Comparison of ENCODE assay signal across 7 mouse cellular contexts in the genomic region with DNA sequence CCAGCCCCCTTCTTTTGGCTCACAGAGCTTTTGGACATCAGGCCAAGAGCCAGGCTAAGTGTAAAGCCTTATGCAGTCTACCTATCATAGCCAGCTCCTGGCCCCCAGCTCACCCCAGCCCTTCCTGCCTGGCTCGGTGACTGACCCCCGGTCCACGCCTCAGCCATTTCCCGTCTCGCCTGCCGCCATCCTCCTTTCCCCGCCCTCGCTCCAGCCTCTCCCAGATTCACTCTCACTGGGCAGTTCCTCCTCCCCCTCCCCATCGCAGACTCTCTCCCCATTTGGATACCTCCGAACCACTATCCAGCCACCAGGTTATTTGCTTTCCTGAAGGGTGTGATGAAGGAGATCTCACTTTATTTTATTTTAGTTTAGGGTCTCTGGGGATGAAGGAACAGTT. TPM values are rescaled to one million over a fixed set of nuclear protein-coding genes. Genes with fewer than 3 reads are reported as not detected.
DNase-seq lines count a peak whose midpoint lies in the region; ATAC-seq lines count a peak whose summit lies in the region.

No protein-coding gene starts in this region.

- peak; percentile 44 for DNase-seq in R1 (ENCODE audit: low read depth, low spot score)
- DNase-seq in hindbrain, embryonic 14.5 days (ENCODE audit: low spot score), result no peak
- DNase-seq in layer of hippocampus, adult 9-10 months (ENCODE audit: low spot score), result no peak
- DNase-seq in right cerebral cortex, postnatal 10 days (ENCODE audit: low spot score in 2 of 2), result no peak
- DNase-seq in spleen, postnatal 4 days (ENCODE audit: low spot score in 2 of 2), result no peak

- no peaks in the 10 kb centered on the region for H3K9me3 ChIP-seq in embryonic facial prominence, embryonic 12.5 days
- no peaks in the 10 kb centered on the region for H3K9me3 ChIP-seq in hindbrain, embryonic 14.5 days (ENCODE audit: control insufficient read depth, low read length)
- H3K9me3 ChIP-seq in lung, embryonic 15.5 days, result no peaks in the 10 kb centered on the region

- ATAC-seq in embryonic facial prominence, embryonic 12.5 days (ENCODE audit: insufficient number of reproducible peaks, insufficient read depth, low FRiP score, low TSS enrichment), result no peak
- ATAC-seq in hindbrain, embryonic 14.5 days (ENCODE audit: low FRiP score), result no peak
- no peak for ATAC-seq in lung, embryonic 15.5 days (ENCODE audit: borderline replicate concordance, extremely low read depth, low FRiP score, low TSS enrichment)

- 1% methylated on average over 10 of the region's 10 CpGs for WGBS in embryonic facial prominence, embryonic 12.5 days
- 3% methylated on average over 10 of the region's 10 CpGs for WGBS in hindbrain, embryonic 14.5 days
- 1% methylated on average over 10 of the region's 10 CpGs for WGBS in lung, embryonic 15.5 days

- H3K36me3 ChIP-seq in embryonic facial prominence, embryonic 12.5 days, result no peaks in the 10 kb centered on the region
- H3K36me3 ChIP-seq in hindbrain, embryonic 14.5 days (replicated peaks; ENCODE audit: control insufficient read depth, insufficient read depth), result no peaks in the 10 kb centered on the region
- H3K36me3 ChIP-seq in lung, embryonic 15.5 days, result no peaks in the 10 kb centered on the region

- no peak overlapping the region for H3K9ac ChIP-seq in embryonic facial prominence, embryonic 12.5 days
- peak overlapping the region; percentile 25; the same call in 1 of the 2 replicates for H3K9ac ChIP-seq in hindbrain, embryonic 14.5 days
- no peak overlapping the region for H3K9ac ChIP-seq in lung, embryonic 15.5 days

- H3K4me2 ChIP-seq in embryonic facial prominence, embryonic 12.5 days (replicated peaks), result peak overlapping the region; percentile 42
- peak overlapping the region; percentile 36; the same call in 1 of the 2 replicates for H3K4me2 ChIP-seq in hindbrain, embryonic 14.5 days (replicated peaks)
- H3K4me2 ChIP-seq in lung, embryonic 15.5 days, result peak overlapping the region; percentile 56

- no peak overlapping the region for H3K4me3 ChIP-seq in embryonic facial prominence, embryonic 12.5 days
- H3K4me3 ChIP-seq in hindbrain, embryonic 14.5 days (replicated peaks; ENCODE audit: low read length), result peak overlapping the region; percentile 12; the same call in 1 of the 2 replicates
- peak overlapping the region; percentile 24 for H3K4me3 ChIP-seq in lung, embryonic 15.5 days

- H3K4me1 ChIP-seq in embryonic facial prominence, embryonic 12.5 days, result peaks cover 33% of the 10 kb centered on the region
- H3K4me1 ChIP-seq in hindbrain, embryonic 14.5 days (replicated peaks; ENCODE audit: control insufficient read depth, insufficient read depth, low read length), result peaks cover 30% of the 10 kb centered on the region
- H3K4me1 ChIP-seq in lung, embryonic 15.5 days, result peaks cover 48% of the 10 kb centered on the region

- peaks cover 81% of the 10 kb centered on the region for H3K27me3 ChIP-seq in embryonic facial prominence, embryonic 12.5 days
- peaks cover 81% of the 10 kb centered on the region for H3K27me3 ChIP-seq in hindbrain, embryonic 14.5 days (ENCODE audit: control insufficient read depth, insufficient read depth, low read length)
- peaks cover 76% of the 10 kb centered on the region for H3K27me3 ChIP-seq in lung, embryonic 15.5 days

- H3K27ac ChIP-seq in embryonic facial prominence, embryonic 12.5 days, result no peak overlapping the region
- no peak overlapping the region for H3K27ac ChIP-seq in hindbrain, embryonic 14.5 days
- no peak overlapping the region for H3K27ac ChIP-seq in lung, embryonic 15.5 days

RNA-seq across cellular contexts. Expression of a gene that starts 0.8 kb away (rescaled TPM):
- 0.67 and 1.2 TPM in 2 replicates for polyA plus RNA-seq in embryonic facial prominence, embryonic 12.5 days (2016; fragmentation: Nextera tagmentation; extraction: Ambion mirVana)
- 1.1 and 1.4 TPM in 2 replicates for polyA plus RNA-seq in hindbrain, embryonic 14.5 days (2014; fragmentation: Nextera tagmentation; extraction: Ambion mirVana)
- polyA plus RNA-seq in lung, embryonic 15.5 days (2015; fragmentation: Nextera tagmentation; extraction: Ambion mirVana), result 2.3 and 2.8 TPM in 2 replicates

RNA-seq across cellular contexts. Expression of a gene that starts 3.2 kb away (rescaled TPM):
- 19.3 and 20.7 TPM in 2 replicates for polyA plus RNA-seq in embryonic facial prominence, embryonic 12.5 days (2016; fragmentation: Nextera tagmentation; extraction: Ambion mirVana)
- 19.4 and 19.8 TPM in 2 replicates for polyA plus RNA-seq in hindbrain, embryonic 14.5 days (2014; fragmentation: Nextera tagmentation; extraction: Ambion mirVana)
- 9.9 and 11.6 TPM in 2 replicates for polyA plus RNA-seq in lung, embryonic 15.5 days (2015; fragmentation: Nextera tagmentation; extraction: Ambion mirVana)

RNA-seq across cellular contexts. Expression of a gene that starts 20.5 kb away (rescaled TPM):
- polyA plus RNA-seq in embryonic facial prominence, embryonic 12.5 days (2016; fragmentation: Nextera tagmentation; extraction: Ambion mirVana), result 21.5 and 26.4 TPM in 2 replicates
- polyA plus RNA-seq in hindbrain, embryonic 14.5 days (2014; fragmentation: Nextera tagmentation; extraction: Ambion mirVana), result 6.4 and 8.1 TPM in 2 replicates
- 14.8 and 15.8 TPM in 2 replicates for polyA plus RNA-seq in lung, embryonic 15.5 days (2015; fragmentation: Nextera tagmentation; extraction: Ambion mirVana)

RNA-seq across cellular contexts. Expression of a gene that starts 26.5 kb away (rescaled TPM):
- polyA plus RNA-seq in embryonic facial prominence, embryonic 12.5 days (2016; fragmentation: Nextera tagmentation; extraction: Ambion mirVana), result 12.9 and 14.2 TPM in 2 replicates
- 12.9 and 14.9 TPM in 2 replicates for polyA plus RNA-seq in hindbrain, embryonic 14.5 days (2014; fragmentation: Nextera tagmentation; extraction: Ambion mirVana)
- polyA plus RNA-seq in lung, embryonic 15.5 days (2015; fragmentation: Nextera tagmentation; extraction: Ambion mirVana), result 11.1 and 12.5 TPM in 2 replicates

RNA-seq across cellular contexts. Expression of a gene that starts 36.9 kb away (rescaled TPM):
- 1,598 and 1,609 TPM in 2 replicates for polyA plus RNA-seq in embryonic facial prominence, embryonic 12.5 days (2016; fragmentation: Nextera tagmentation; extraction: Ambion mirVana)
- 1,223 and 1,455 TPM in 2 replicates for polyA plus RNA-seq in hindbrain, embryonic 14.5 days (2014; fragmentation: Nextera tagmentation; extraction: Ambion mirVana)
- 1,916 and 1,998 TPM in 2 replicates for polyA plus RNA-seq in lung, embryonic 15.5 days (2015; fragmentation: Nextera tagmentation; extraction: Ambion mirVana)
